Comparison of ENCODE assay signal across 10 mouse cellular contexts in the genomic region with DNA sequence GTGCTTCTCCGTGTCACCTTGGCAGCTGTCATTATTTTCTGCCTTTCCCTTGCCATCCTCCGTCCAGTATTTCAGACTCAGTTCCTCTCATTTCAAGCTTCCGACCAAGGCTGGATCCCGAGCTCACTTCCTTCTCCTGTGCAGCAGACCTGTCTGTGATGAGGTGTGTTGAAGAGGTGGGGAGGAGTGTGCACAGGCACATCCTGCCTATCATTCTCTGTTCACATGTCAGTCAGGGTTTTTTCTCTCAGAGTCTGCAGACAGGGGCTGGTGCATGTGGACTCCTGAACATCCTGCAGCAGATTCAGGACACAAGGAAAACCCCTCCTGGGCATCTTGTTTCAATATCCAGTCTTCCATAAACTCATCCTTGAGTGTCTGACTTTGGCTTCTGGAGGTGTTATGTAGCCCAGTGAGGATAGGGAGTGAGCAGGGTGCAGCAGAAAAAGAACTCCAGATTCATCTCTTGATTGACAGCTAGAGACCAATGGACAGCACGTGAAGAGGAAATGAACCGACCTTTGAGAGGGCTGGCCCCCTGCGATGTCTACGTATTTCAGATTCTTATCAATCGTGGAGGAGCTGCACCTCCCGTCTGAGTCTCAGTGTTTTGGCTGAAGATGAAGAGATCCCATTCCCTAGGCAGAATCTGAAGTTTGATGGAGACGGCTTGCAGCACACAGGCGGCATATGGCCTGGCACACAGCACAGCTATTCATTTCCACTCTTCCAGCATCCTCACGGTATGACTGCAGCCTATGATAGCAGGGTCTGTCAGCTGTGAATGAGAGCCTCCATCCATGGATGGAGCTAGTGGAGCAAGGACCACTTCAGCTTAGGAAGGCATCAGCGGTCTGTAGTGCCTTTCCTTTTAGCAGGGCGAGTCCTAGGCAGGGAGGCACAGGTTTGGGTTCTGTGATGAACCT.
DNase-seq lines count a peak whose midpoint lies in the region; ATAC-seq and TF ChIP-seq lines count a peak whose summit lies in the region.
"Had no signal": no experiment of that assay in that cellular context is flagged by ENCODE, and none has a peak within 500 bp of the region (broad histone marks: within the 10 kb centered on the region; RNA-seq: fewer than 3 reads in every experiment).

No protein-coding gene starts in this region.

- no peaks in the 10 kb centered on the region for H3K36me3 ChIP-seq in heart, embryonic 12.5 days
- no peaks in the 10 kb centered on the region for H3K36me3 ChIP-seq in spleen, adult 2 months (ENCODE audit: control insufficient read depth, insufficient read depth, low read length)
- H3K36me3 ChIP-seq in hindbrain, postnatal 0 days (ENCODE audit: insufficient read depth, low read length), result no peaks in the 10 kb centered on the region
- H3K36me3 ChIP-seq in splenic B cell, adult 2 months (ENCODE audit: control insufficient read depth, insufficient read depth, low read length, poor library complexity, severe bottlenecking), result no peaks in the 10 kb centered on the region
- H3K36me3 ChIP-seq: intestine, embryonic 15.5 days had no signal

- 69% methylated on average over 15 of the region's 15 CpGs for WGBS in heart, embryonic 12.5 days
- 51% methylated on average over 15 of the region's 15 CpGs for WGBS in spleen, adult 2 months
- WGBS in hindbrain, postnatal 0 days, result 61% methylated on average over 15 of the region's 15 CpGs

- H3K9me3 ChIP-seq in heart, embryonic 12.5 days (replicated peaks), result no peaks in the 10 kb centered on the region
- no peaks in the 10 kb centered on the region for H3K9me3 ChIP-seq in hindbrain, postnatal 0 days (ENCODE audit: low read length)
- H3K9me3 ChIP-seq: intestine, embryonic 15.5 days had no signal

- H3K27ac ChIP-seq in heart, embryonic 12.5 days (ENCODE audit: poor library complexity, severe bottlenecking), result no peak overlapping the region
- H3K27ac ChIP-seq in spleen, adult 2 months (ENCODE audit: insufficient read depth, low read length), result peak overlapping the region; percentile 18
- peak overlapping the region; percentile 80 for H3K27ac ChIP-seq in hindbrain, postnatal 0 days
- H3K27ac ChIP-seq: intestine, embryonic 15.5 days; liver, embryonic 14.5 days had no signal

- no peak for ATAC-seq in heart, embryonic 12.5 days (ENCODE audit: insufficient number of reproducible peaks, low FRiP score)
- ATAC-seq in hindbrain, postnatal 0 days, result peak; percentile 50
- ATAC-seq: intestine, embryonic 15.5 days had no signal

- H3K27me3 ChIP-seq in heart, embryonic 12.5 days (replicated peaks), result no peaks in the 10 kb centered on the region
- H3K27me3 ChIP-seq in spleen, adult 2 months (ENCODE audit: control insufficient read depth, insufficient read depth, low read length), result no peaks in the 10 kb centered on the region
- H3K27me3 ChIP-seq in hindbrain, postnatal 0 days (ENCODE audit: insufficient read depth, low read length), result no peaks in the 10 kb centered on the region
- H3K27me3 ChIP-seq in splenic B cell, adult 2 months (ENCODE audit: control insufficient read depth, insufficient read depth, low read length, poor library complexity, severe bottlenecking), result no peaks in the 10 kb centered on the region
- H3K27me3 ChIP-seq: intestine, embryonic 15.5 days had no signal

- TF ChIP-seq POLR2A in spleen, adult 2 months (IDR thresholded peaks at IDR 0.05; ENCODE audit: low read depth, low read length), result no peak

- DNase-seq in heart, adult 11 months, result peak; percentile 37
- DNase-seq in spleen, adult 2 months (ENCODE audit: low read depth in 1 of 2, low spot score in 2 of 2), result no peak
- DNase-seq in spleen, postnatal 10 days (ENCODE audit: low spot score in 2 of 2), result no peak
- DNase-seq in hindbrain, postnatal 0 days (ENCODE audit: low spot score), result peak; percentile 18
- peak; percentile 65 for DNase-seq in splenic B cell, adult 2 months (ENCODE audit: low read depth, low spot score)
- no peak for DNase-seq in kidney, adult 11 months
- DNase-seq in testis, postnatal 14 days (ENCODE audit: low spot score), result no peak

- H3K4me2 ChIP-seq in heart, embryonic 12.5 days, result no peak overlapping the region
- no peak overlapping the region for H3K4me2 ChIP-seq in hindbrain, postnatal 0 days (ENCODE audit: low read depth, low read length)
- H3K4me2 ChIP-seq: intestine, embryonic 15.5 days had no signal

- H3K4me3 ChIP-seq in heart, embryonic 12.5 days, result no peak overlapping the region
- no peak overlapping the region for H3K4me3 ChIP-seq in spleen, adult 2 months (ENCODE audit: extremely low read depth, insufficient read depth, insufficient read length)
- no peak overlapping the region for H3K4me3 ChIP-seq in hindbrain, postnatal 0 days (ENCODE audit: low read length)
- H3K4me3 ChIP-seq: intestine, embryonic 15.5 days had no signal

- no peak overlapping the region for H3K9ac ChIP-seq in heart, embryonic 12.5 days
- no peak overlapping the region for H3K9ac ChIP-seq in hindbrain, postnatal 0 days (replicated peaks; ENCODE audit: low read length)
- H3K9ac ChIP-seq: intestine, embryonic 15.5 days; liver, embryonic 14.5 days had no signal

- no peak for TF ChIP-seq CTCF in spleen, adult 2 months (IDR thresholded peaks at IDR 0.05; ENCODE audit: extremely low read depth, insufficient read depth, insufficient read length, insufficient replicate concordance)
- no peak for TF ChIP-seq CTCF in hindbrain, postnatal 0 days (IDR thresholded peaks at IDR 0.05; ENCODE audit: low read depth)

- no peaks in the 10 kb centered on the region for H3K4me1 ChIP-seq in heart, embryonic 12.5 days (replicated peaks)
- peaks cover 22% of the 10 kb centered on the region; the same call in 1 of the 2 replicates for H3K4me1 ChIP-seq in spleen, adult 2 months (ENCODE audit: control insufficient read depth, insufficient read depth, insufficient read length)
- H3K4me1 ChIP-seq in hindbrain, postnatal 0 days (ENCODE audit: insufficient read depth, low read length), result peaks cover 18% of the 10 kb centered on the region; the same call in 1 of the 2 replicates
- H3K4me1 ChIP-seq: intestine, embryonic 15.5 days had no signal

Comparison
In these comparisons a context has a peak if more than half of its experiments do, and no peak if none do; other contexts are left out.
1. DNase-seq: peak in heart, adult 11 months (single experiment), hindbrain, postnatal 0 days (single experiment) and splenic B cell, adult 2 months (single experiment); none in spleen, adult 2 months (0 of 2), spleen, postnatal 10 days (0 of 2), kidney, adult 11 months (single experiment) and testis, postnatal 14 days (single experiment).